Mouse (Mus musculus) olfactory bulb, adult 2 months (tissue): ENCODE data around the gene Srxn1. TPM values are rescaled to one million over a fixed set of nuclear protein-coding genes. Genes with fewer than 3 reads are reported as not detected.

ENCODE experiments used
- H3K27ac ChIP-seq: fragments of 200-500 bp; 2 replicates; pipeline ENCODE4 v1.5.1; 2012; ENCODE audit warnings: low read depth, low read length; ENCODE audit not compliant: insufficient read depth
- H3K4me1 ChIP-seq: fragments of 200-500 bp; 2 replicates; pipeline ENCODE4 v1.6.1; 2012; ENCODE audit warnings: low read length; ENCODE audit not compliant: control insufficient read depth, insufficient read depth
- H3K4me3 ChIP-seq: fragments of 200-500 bp; 2 replicates; pipeline ENCODE4 v1.5.1; 2012; ENCODE audit warnings: mild to moderate bottlenecking, low read depth, low read length, moderate library complexity; ENCODE audit not compliant: insufficient read depth
- CTCF ChIP-seq: fragments of 200-500 bp; IDR thresholded peaks from 2 replicates; pipeline ENCODE4 v1.5.1; 2012; ENCODE audit warnings: low read depth, mild to moderate bottlenecking, low read length, moderate library complexity; ENCODE audit not compliant: insufficient read depth
- POLR2A ChIP-seq: fragments of 200-500 bp; IDR thresholded peaks from 2 replicates; pipeline ENCODE4 v1.6.1; 2012; ENCODE audit warnings: mild to moderate bottlenecking, low read depth, low read length, moderate library complexity; ENCODE audit not compliant: insufficient read depth
- WGBS: fragments of 180-500 bp; shearing (Covaris S2); methylation state at CpG from one replicate; pipeline ENCODE4 v1.1.7; 2018; 5-methylcytosine and 5-hydroxymethylcytosine counted together
- polyA plus RNA-seq: library from polyadenylated mRNA; stranded (reverse); fragments of >200 nt; gene quantifications from 2 replicates; pipeline ENCODE4 v1.2.4, GENCODE M21; 2012; ENCODE audit warnings: low replicate concordance; ENCODE audit not compliant: missing spikeins, insufficient read depth, insufficient read length

The Srxn1 gene
- polyA plus RNA-seq, 1 experiment, result not detected

DNA sequence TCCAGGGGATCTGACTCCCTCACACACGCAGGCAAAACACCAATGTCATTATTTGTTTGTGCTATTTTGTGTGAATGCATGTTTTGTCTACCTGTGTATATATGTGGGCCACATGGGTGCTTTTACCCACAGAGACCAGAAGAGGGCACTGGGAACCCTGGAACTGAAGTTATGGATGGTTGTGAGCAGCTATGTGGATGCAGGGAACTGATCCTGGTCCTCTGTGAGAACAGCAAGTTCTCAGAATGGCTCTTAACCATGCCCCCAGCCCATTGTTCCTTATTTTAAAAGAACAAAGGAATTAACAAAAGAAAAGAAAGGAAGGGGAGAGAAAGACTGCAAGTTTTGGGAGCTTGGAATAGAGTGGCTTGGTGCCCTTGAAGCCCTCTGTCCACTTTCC is 54.2 kb downstream of the Srxn1 start:
- no peak overlapping the region for H3K4me3 ChIP-seq
- 85% methylated on average over 1 of the region's 1 CpGs for WGBS
- H3K27ac ChIP-seq, result no peak overlapping the region
- TF ChIP-seq CTCF (no peak), POLR2A (no peak)
- peaks cover 4% of the 10 kb centered on the region; the same call in 1 of the 2 replicates for H3K4me1 ChIP-seq

Other genes with a start within 250 kb of the Srxn1 start
- not detected in 2 replicates for gene Angpt4, start 194.3 kb upstream of the Srxn1 start, polyA plus RNA-seq
- not detected in 2 replicates for gene Fam110a, start 125.3 kb upstream of the Srxn1 start, polyA plus RNA-seq
- not detected in 2 replicates for gene Slc52a3, start 109.0 kb upstream of the Srxn1 start, polyA plus RNA-seq
- gene Scrt2, start 24.0 kb upstream of the Srxn1 start, polyA plus RNA-seq, result not detected in 2 replicates
- gene Tcf15, start 38.0 kb downstream of the Srxn1 start, polyA plus RNA-seq, result not detected in 2 replicates
- gene Csnk2a1, start 121.3 kb downstream of the Srxn1 start, polyA plus RNA-seq, result 208 TPM in 1 of 2 replicates, not detected in the other
- gene Tbc1d20, start 188.3 kb downstream of the Srxn1 start, polyA plus RNA-seq, result not detected in 2 replicates
- not detected in 2 replicates for gene Rbck1, start 227.1 kb downstream of the Srxn1 start, polyA plus RNA-seq
- not detected in 2 replicates for gene Trib3, start 238.5 kb downstream of the Srxn1 start, polyA plus RNA-seq